9 mouse cellular contexts compared by ENCODE assay signal in genomic region chr3:51941781-51942180, GRCm38 (mm10).
DNase-seq lines count a peak whose midpoint lies in the region; ATAC-seq and TF ChIP-seq lines count a peak whose summit lies in the region.
"Had no signal": no experiment of that assay in that cellular context is flagged by ENCODE, and none has a peak within 500 bp of the region (broad histone marks: within the 10 kb centered on the region; RNA-seq: fewer than 3 reads in every experiment).

No protein-coding gene starts in this region.

- WGBS in embryonic facial prominence, embryonic 10.5 days: 88% methylated on average over 8 of the region's 8 CpGs

- peaks cover 20% of the 10 kb centered on the region for H3K4me1 ChIP-seq in embryonic facial prominence, embryonic 10.5 days
- H3K4me1 ChIP-seq: heart, embryonic 15.5 days had no signal

- no peak for ATAC-seq in cerebellum, adult (ENCODE audit: insufficient number of reproducible peaks, low FRiP score, low TSS enrichment)

- no peak overlapping the region for H3K4me3 ChIP-seq in left cerebral cortex, adult 2 months
- no peak overlapping the region for H3K4me3 ChIP-seq in embryonic facial prominence, embryonic 10.5 days
- H3K4me3 ChIP-seq: heart, embryonic 15.5 days had no signal

- DNase-seq in right cerebral cortex, adult 2 months (ENCODE audit: low spot score in 2 of 2): peak; percentile 66 to 67
- no peak for DNase-seq in right cerebral cortex, postnatal 4 days
- DNase-seq in heart, postnatal 10 days: peak; percentile 27 to 35
- DNase-seq in left cerebral cortex, adult 2 months (ENCODE audit: extremely low spot score in 1 of 2, low spot score in 2 of 2): peak; percentile 40 to 47
- peak; percentile 37 for DNase-seq in testis, postnatal 14 days (ENCODE audit: low spot score)
- DNase-seq in ovary, adult 18-20 months (ENCODE audit: low spot score): no peak
- no peak for DNase-seq in embryonic facial prominence, embryonic 10.5 days (ENCODE audit: low spot score)

- H3K9me3 ChIP-seq in embryonic facial prominence, embryonic 10.5 days: no peaks in the 10 kb centered on the region
- H3K9me3 ChIP-seq: heart, embryonic 15.5 days had no signal

- intact Hi-C loops in heart, postnatal 10 days (cut with DNase I): no loop called here
- intact Hi-C loops in left cerebral cortex, adult 2 months (cut with DNase I): no loop called here

- H3K36me3 ChIP-seq in embryonic facial prominence, embryonic 10.5 days (replicated peaks): no peaks in the 10 kb centered on the region
- H3K36me3 ChIP-seq: heart, embryonic 15.5 days had no signal

- TF ChIP-seq CTCF in left cerebral cortex, adult 2 months (IDR thresholded peaks at IDR 0.05): no peak

- no peaks in the 10 kb centered on the region for H3K27me3 ChIP-seq in embryonic facial prominence, embryonic 10.5 days (replicated peaks; ENCODE audit: low read depth, poor library complexity, severe bottlenecking)
- H3K27me3 ChIP-seq: heart, embryonic 15.5 days had no signal

- H3K27ac ChIP-seq in left cerebral cortex, adult 2 months: 0 out of 2 replicates have a peak overlapping the region, but pooled peaks have one; percentile 48
- H3K27ac ChIP-seq in embryonic facial prominence, embryonic 10.5 days (replicated peaks): no peak overlapping the region
- H3K27ac ChIP-seq: heart, embryonic 15.5 days had no signal

Comparison
In these comparisons a context has a peak if more than half of its experiments do, and no peak if none do; other contexts are left out.
1. DNase-seq: peak in right cerebral cortex, adult 2 months (2 of 2), heart, postnatal 10 days (2 of 2), left cerebral cortex, adult 2 months (2 of 2) and testis, postnatal 14 days (single experiment); none in right cerebral cortex, postnatal 4 days (single experiment), ovary, adult 18-20 months (single experiment) and embryonic facial prominence, embryonic 10.5 days (single experiment).